Mouse (Mus musculus) neural tube, embryonic 14.5 days (tissue): Measurements from ENCODE around the gene Mylk. TPM values are rescaled to one million over a fixed set of nuclear protein-coding genes. Genes with fewer than 3 reads are reported as not detected.

Experiments
- ATAC-seq: fragments of 200-750 bp; cut with Nextera tagmentation; 2 replicates; pipeline ENCODE4 v1.8.0; 2017; ENCODE audit warnings: low read depth, mild to moderate bottlenecking, moderate TSS enrichment, moderate library complexity
- H3K27ac ChIP-seq: fragments of 300-500 bp; sonication (generic); 2 replicates; pipeline ENCODE4 v1.5.1; 2014; ENCODE audit warnings: low read depth, mild to moderate bottlenecking, control low read depth, low read length, moderate library complexity, mixed read lengths
- H3K27me3 ChIP-seq: fragments of 300-500 bp; sonication (generic); 2 replicates; pipeline ENCODE4 v1.6.1; 2014; ENCODE audit warnings: low read length; ENCODE audit not compliant: control insufficient read depth, insufficient read depth
- H3K36me3 ChIP-seq: fragments of 300-500 bp; sonication (generic); 2 replicates; pipeline ENCODE4 v1.6.1; 2014; ENCODE audit warnings: low read length, mixed read lengths; ENCODE audit not compliant: control insufficient read depth, insufficient read depth
- H3K4me1 ChIP-seq: fragments of 300-500 bp; sonication (generic); 2 replicates; pipeline ENCODE4 v1.6.1; 2014; ENCODE audit warnings: low read length; ENCODE audit not compliant: control insufficient read depth, insufficient read depth
- H3K4me2 ChIP-seq: fragments of 300-500 bp; sonication (generic); 2 replicates; pipeline ENCODE4 v1.6.1; 2014; ENCODE audit warnings: mild to moderate bottlenecking, low read depth, low read length, control low read depth
- H3K4me3 ChIP-seq: fragments of 300-500 bp; sonication (generic); 2 replicates; pipeline ENCODE4 v1.5.1; 2014; ENCODE audit warnings: low read depth, low read length, control low read depth, mixed read lengths
- H3K9ac ChIP-seq: fragments of 300-500 bp; sonication (generic); replicated peaks from 2 replicates; pipeline ENCODE4 v1.6.1; 2014; ENCODE audit warnings: low read depth, mild to moderate bottlenecking, control low read depth, low read length, mixed read lengths
- H3K9me3 ChIP-seq: fragments of 300-500 bp; sonication (generic); 2 replicates; pipeline ENCODE4 v1.6.1; 2016; ENCODE audit warnings: low read length; ENCODE audit not compliant: control insufficient read depth
- WGBS: fragments of 180-500 bp; shearing (Covaris S2); extraction: QIAGEN DNeasy Blood & Tissue Kit; methylation state at CpG from one replicate; pipeline ENCODE4 v1.1.7; 2014; 5-methylcytosine and 5-hydroxymethylcytosine counted together
- polyA plus RNA-seq: library from polyadenylated mRNA; unstranded; fragments of >200 nt; fragmentation: Nextera tagmentation; extraction: Ambion mirVana; gene quantifications from 2 replicates; pipeline ENCODE4 v1.2.1, GENCODE M21; 2014

The Mylk gene
- polyA plus RNA-seq, 1 experiment from 2014 or later = 1.5 TPM

- WGBS = 71% methylated on average over 10 of the region's 10 CpGs
- no peaks in the 10 kb centered on the region for H3K9me3 ChIP-seq
- no peak for ATAC-seq
These were observed 176.3 kb downstream of the Mylk start for GRCm38 (mm10) chr16:34921319-34921718.

DNA sequence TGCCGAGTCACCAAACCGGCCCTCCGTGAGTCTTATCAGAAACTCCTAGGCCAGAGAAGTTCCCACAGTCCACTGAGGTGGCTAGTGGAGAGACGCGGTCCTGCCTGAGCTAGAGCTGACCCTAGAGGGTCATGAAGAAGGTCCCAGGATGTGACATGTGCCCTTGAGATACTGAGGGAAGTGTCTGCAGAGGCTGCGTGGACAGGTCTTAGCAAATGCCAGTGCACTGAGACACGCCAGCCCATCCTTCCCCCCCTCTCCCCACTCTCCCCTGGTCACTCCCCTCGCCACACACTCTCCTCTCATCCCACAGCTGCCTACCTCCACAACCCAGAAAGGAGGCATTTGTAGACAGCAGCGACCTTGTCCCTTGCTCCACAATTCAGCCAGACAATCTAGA lies 178.6 kb downstream of the Mylk start:
- Histone ChIP-seq H3K4me2 (no peak overlapping the region), H3K27ac (no peak overlapping the region), H3K9me3 (no peaks in the 10 kb centered on the region), H3K27me3 (no peaks in the 10 kb centered on the region), H3K9ac (no peak overlapping the region), H3K36me3 (no peaks in the 10 kb centered on the region), H3K4me3 (no peak overlapping the region), H3K4me1 (no peaks in the 10 kb centered on the region)
- ATAC-seq = no peak
- WGBS = 80% methylated on average over 9 of the region's 9 CpGs

More at GRCm38 (mm10) chr16:34921319-34921718, 176.3 kb downstream of the Mylk start:
- H3K27me3 ChIP-seq = no peaks in the 10 kb centered on the region
- no peak overlapping the region for H3K4me2 ChIP-seq
- no peak overlapping the region for H3K27ac ChIP-seq
- no peak overlapping the region for H3K9ac ChIP-seq
- H3K4me1 ChIP-seq = no peaks in the 10 kb centered on the region
- no peaks in the 10 kb centered on the region for H3K36me3 ChIP-seq
- no peak overlapping the region for H3K4me3 ChIP-seq

- Histone ChIP-seq H3K4me1 (no peaks in the 10 kb centered on the region), H3K9me3 (no peaks in the 10 kb centered on the region), H3K36me3 (no peaks in the 10 kb centered on the region), H3K4me2 (no peak overlapping the region), H3K4me3 (no peak overlapping the region), H3K9ac (no peak overlapping the region), H3K27me3 (no peaks in the 10 kb centered on the region), H3K27ac (no peak overlapping the region)
- WGBS = 61% methylated on average over 5 of the region's 5 CpGs
- no peak for ATAC-seq
These were observed 179.3 kb downstream of the Mylk start for GRCm38 (mm10) chr16:34924324-34924723.

GRCm38 (mm10) chr16:34924937-34925618 lies 180.1 kb downstream of the Mylk start:
- no peaks in the 10 kb centered on the region for H3K4me1 ChIP-seq
- 56% methylated on average over 6 of the region's 6 CpGs for WGBS
- no peak overlapping the region for H3K4me3 ChIP-seq
- no peaks in the 10 kb centered on the region for H3K27me3 ChIP-seq
- no peaks in the 10 kb centered on the region for H3K36me3 ChIP-seq
- H3K4me2 ChIP-seq = no peak overlapping the region
- no peaks in the 10 kb centered on the region for H3K9me3 ChIP-seq
- no peak for ATAC-seq
- no peak overlapping the region for H3K9ac ChIP-seq
- no peak overlapping the region for H3K27ac ChIP-seq

DNA sequence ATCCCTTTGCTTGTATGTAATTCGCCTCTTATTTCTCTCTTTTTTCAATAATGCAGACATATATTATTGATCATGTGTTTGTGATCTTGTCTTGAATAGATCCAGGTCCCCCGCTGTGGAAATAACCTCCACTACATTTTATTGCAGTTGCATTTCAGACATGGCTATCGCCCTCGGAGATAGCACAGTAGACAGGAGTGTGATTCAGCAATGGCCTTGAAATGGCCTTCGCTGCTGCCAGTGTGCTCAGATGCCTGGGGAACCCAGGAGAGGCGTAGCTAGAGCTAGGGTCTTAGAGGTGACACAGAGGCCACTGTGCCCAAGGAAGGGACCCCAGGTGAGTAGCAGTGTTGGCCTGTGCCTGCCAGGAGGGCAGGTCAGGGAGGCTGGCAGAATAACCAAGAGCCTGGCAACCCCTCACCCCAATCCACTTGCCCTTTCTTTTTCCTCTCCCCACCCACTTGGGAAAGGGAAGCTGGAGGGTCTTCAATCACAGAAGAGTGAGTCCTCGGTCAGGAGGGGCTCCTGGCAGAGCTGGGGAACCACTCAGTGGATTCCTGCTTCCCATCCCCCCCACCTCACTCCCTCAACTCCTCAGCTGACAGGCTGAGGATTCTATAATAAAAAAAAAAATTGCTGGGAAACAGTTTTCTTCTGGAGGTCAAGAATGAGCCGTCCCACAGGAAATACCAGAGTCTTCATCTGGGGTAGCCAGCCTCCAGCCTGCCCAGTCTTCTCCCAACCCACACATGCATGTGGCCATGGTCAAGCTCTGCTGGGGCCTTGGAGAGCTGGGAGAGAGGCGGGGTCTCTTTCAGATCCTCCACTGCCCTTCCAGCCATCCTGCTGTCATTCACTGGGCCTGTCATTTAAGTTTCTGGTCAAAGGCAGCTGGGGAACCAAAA lies 181.8 kb downstream of the Mylk start:
- no peak overlapping the region for H3K9ac ChIP-seq
- H3K9me3 ChIP-seq = no peaks in the 10 kb centered on the region
- no peaks in the 10 kb centered on the region for H3K36me3 ChIP-seq
- H3K27me3 ChIP-seq = no peaks in the 10 kb centered on the region
- no peak for ATAC-seq
- WGBS = 68% methylated on average over 9 of the region's 9 CpGs
- no peak overlapping the region for H3K4me3 ChIP-seq
- no peaks in the 10 kb centered on the region for H3K4me1 ChIP-seq
- 0 out of 2 replicates have a peak overlapping the region, but pooled peaks have one; percentile 6 for H3K27ac ChIP-seq
- no peak overlapping the region for H3K4me2 ChIP-seq

DNA sequence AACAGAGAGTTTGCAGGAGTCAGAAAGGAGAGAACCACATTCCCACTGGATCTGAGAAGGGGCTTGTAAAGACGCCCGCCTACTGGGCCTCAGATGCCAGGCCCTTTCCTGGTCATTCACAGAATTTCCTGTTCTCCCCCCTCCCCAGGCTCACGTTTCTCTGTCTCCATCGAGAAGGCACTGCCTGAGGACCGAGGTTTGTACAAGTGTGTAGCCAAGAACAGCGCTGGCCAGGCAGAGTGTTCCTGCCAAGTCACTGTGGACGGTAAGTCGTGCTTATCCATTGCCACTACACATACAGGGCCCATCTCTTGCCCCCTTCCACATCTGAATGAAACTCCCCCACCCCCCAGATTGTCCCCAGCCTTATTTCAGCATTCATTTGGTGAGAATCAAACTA lies 184.7 kb downstream of the Mylk start:
- no peaks in the 10 kb centered on the region for H3K4me1 ChIP-seq
- WGBS = 88% methylated on average over 8 of the region's 8 CpGs
- H3K27ac ChIP-seq = no peak overlapping the region
- ATAC-seq = no peak
- H3K9ac ChIP-seq = no peak overlapping the region
- H3K4me3 ChIP-seq = no peak overlapping the region
- no peaks in the 10 kb centered on the region for H3K9me3 ChIP-seq
- H3K27me3 ChIP-seq = no peaks in the 10 kb centered on the region
- no peak overlapping the region for H3K4me2 ChIP-seq
- no peaks in the 10 kb centered on the region for H3K36me3 ChIP-seq

- WGBS = 85% methylated on average over 7 of the region's 7 CpGs
- no peaks in the 10 kb centered on the region for H3K27me3 ChIP-seq
- no peak for ATAC-seq
These were observed 185.1 kb downstream of the Mylk start for GRCm38 (mm10) chr16:34930110-34930509.

DNA sequence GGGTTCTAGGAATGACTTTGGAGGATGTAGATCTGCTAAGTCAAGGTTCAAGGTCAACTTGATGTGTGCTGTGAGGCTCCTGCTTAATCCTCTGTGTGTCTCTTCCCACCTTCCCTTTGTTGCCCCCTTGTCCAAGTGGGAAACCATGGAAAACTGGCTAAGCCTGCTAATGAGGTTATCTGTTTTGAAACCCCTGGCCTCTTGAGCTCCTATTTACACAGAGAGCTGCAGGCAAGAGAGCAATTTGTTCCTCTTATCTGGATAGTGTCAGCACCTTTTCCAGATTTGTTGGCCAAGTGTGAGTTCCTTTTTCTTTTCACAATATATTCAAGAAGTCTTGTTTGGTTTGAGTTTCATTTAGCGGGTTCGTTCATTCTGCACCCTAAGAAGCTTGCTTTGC lies 186.3 kb downstream of the Mylk start:
- Histone ChIP-seq H3K27ac (no peak overlapping the region), H3K4me2 (no peak overlapping the region), H3K4me1 (no peaks in the 10 kb centered on the region), H3K27me3 (no peaks in the 10 kb centered on the region), H3K9ac (no peak overlapping the region), H3K4me3 (no peak overlapping the region), H3K36me3 (no peaks in the 10 kb centered on the region), H3K9me3 (no peaks in the 10 kb centered on the region)
- ATAC-seq = no peak
- 92% methylated on average over 2 of the region's 2 CpGs for WGBS

More at GRCm38 (mm10) chr16:34930110-34930509, 185.1 kb downstream of the Mylk start:
- Histone ChIP-seq H3K9ac (no peak overlapping the region), H3K4me3 (no peak overlapping the region), H3K36me3 (no peaks in the 10 kb centered on the region), H3K4me1 (no peaks in the 10 kb centered on the region), H3K27ac (no peak overlapping the region), H3K9me3 (no peaks in the 10 kb centered on the region), H3K4me2 (no peak overlapping the region)

DNA sequence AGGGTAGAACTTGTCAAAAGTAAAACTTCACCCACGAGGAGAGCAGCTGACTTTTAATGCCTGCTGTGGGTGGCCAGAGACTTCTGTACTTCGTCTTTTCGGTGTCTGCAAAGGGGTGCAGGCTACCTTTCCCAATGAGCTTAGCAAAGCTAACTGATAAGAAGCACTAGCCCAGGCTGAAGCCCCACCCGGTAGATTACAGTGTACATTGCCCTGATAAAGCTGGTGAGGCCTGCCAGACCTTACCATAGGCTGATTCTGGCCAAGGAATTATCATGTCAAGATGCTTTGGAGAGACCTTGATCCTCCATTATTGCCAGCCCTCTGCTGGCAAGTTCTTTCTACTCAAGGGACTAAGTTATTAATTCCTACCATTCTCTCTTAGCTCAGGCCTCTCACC lies 188.2 kb downstream of the Mylk start:
- Histone ChIP-seq H3K27me3 (no peaks in the 10 kb centered on the region), H3K36me3 (no peaks in the 10 kb centered on the region), H3K27ac (no peak overlapping the region), H3K4me1 (no peaks in the 10 kb centered on the region), H3K4me3 (no peak overlapping the region), H3K9me3 (no peaks in the 10 kb centered on the region), H3K9ac (no peak overlapping the region), H3K4me2 (no peak overlapping the region)
- no peak for ATAC-seq
- 90% methylated on average over 4 of the region's 4 CpGs for WGBS
